Mouse (Mus musculus) left cerebral cortex, adult 6 months (tissue): Measurements from ENCODE around the gene Cops6. TPM values are rescaled to one million over a fixed set of nuclear protein-coding genes. Genes with fewer than 3 reads are reported as not detected.

Experiments
- long read RNA-seq, 2 experiments: library from polyadenylated mRNA; unstranded; transcript quantifications; one replicate each; pipeline ENCODE4 v2.0.0; 2019 to 2020
- polyA plus RNA-seq: library from polyadenylated mRNA; unstranded; fragments of <200 nt; fragmentation: Nextera tagmentation; gene quantifications from 2 replicates; pipeline ENCODE4 v1.2.3, GENCODE M21; 2021

Gene Cops6
- polyA plus RNA-seq, result 327 and 335 TPM in 2 replicates
- long read RNA-seq, experiment 1, transcript Cops6-202 (10 exons, 1,098 nt), result minor isoform, 22 of 598 reads
- long read RNA-seq, experiment 1, transcript Cops6-201 (10 exons, 1,787 nt), result major isoform, 527 of 598 reads
- long read RNA-seq, experiment 1, partial matches to known transcripts, result 25 of 598 reads
- long read RNA-seq, experiment 1, other reads (novel, unspliced or antisense), result 24 of 598 reads
- long read RNA-seq, experiment 2, transcript Cops6-201 (10 exons, 1,787 nt), result major isoform, 288 of 327 reads
- long read RNA-seq, experiment 2, transcript Cops6-202 (10 exons, 1,098 nt), result minor isoform, 6 of 327 reads
- long read RNA-seq, experiment 2, partial matches to known transcripts, result 25 of 327 reads
- long read RNA-seq, experiment 2, other reads (novel, unspliced or antisense), result 8 of 327 reads

GRCm38 (mm10) chr5:138160842-138161665 lies at the start of gene Cops6:
Cops6 (plus strand) TSS chr5:138161071.

GRCm38 (mm10) chr5:138116255-138117198 lies 44.3 kb upstream of the Cops6 start, which contains the start of gene Zscan21:
Zscan21 (plus strand) TSS chr5:138116903.

DNA sequence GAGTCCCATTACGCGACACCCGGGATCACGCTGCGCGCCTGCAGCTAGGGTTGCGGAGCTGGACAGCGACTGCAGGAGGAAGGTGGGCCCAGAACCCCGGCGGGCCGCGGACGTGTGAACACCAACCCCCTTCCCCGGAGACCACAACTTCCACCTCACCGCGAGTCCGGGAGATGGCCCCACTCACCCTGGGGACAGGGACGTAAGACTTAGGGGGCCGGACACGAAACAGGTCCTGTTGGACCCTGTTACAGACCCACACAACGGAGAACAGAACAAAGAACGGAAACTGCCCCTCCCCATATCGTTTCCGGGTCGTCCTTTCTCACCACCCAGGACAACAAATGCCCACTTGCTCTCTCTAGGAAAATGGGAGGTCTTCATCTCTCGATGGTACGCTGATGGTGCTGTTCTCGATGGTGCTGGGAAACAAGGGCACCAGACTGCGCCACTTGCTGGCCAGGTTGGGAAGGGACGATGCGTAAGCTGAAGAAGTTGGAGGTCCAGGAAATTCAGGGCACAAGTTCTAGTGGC lies 5.4 kb upstream of the Cops6 start, which contains the start of gene Zfp113:
Zfp113 (minus strand) TSS at position 302 of the 534 bp plus-strand sequence.

DNA sequence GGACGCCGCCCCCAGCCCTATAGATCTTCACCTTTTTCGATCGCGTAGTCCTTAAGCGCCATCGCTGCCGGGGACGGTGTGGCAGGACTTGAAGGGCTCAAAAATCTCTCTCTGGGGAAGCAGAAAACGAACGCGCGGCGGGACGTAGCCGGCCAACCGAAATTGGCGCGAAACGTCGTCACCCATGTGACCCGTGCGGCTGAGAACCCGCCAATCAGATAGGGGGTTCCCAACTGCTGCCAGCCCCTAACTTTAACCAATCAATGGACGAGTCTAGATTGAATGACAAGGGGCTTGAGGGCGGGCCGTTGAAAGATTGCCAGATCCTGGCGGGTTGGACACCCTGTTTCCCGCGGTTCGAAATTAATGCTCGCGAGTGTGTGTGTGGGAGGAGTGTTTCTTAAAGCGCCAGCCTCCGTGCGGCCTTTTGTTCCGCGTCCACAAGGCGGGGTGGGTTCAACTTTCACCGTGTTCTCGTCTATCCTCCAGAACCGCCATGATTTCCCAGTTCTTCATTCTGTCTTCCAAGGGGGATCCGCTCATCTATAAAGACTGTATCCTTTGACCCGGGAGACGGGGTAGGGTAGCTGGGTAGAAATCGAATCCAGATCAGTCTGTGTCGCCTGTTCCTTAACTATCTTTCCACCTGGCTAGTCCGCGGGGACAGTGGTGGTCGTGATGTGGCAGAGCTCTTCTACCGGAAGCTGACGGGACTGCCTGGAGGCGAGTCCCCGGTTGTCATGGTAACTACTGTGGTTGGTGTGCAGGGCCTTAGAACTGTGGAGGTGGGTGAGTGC lies 11.0 kb downstream of the Cops6 start, which contains the start of the genes Ap4m1 and Mcm7:
Ap4m1 (plus strand) TSS at position 308 of the 797 bp plus-strand sequence.
Mcm7 (minus strand) TSS at position 728 of the 797 bp plus-strand sequence.

GRCm38 (mm10) chr5:138186950-138187638 lies 26.2 kb downstream of the Cops6 start, which contains the start of the genes Taf6 and Cnpy4:
Taf6 (minus strand) TSS chr5:138187451.
Cnpy4 (plus strand) TSS chr5:138187485.

DNA sequence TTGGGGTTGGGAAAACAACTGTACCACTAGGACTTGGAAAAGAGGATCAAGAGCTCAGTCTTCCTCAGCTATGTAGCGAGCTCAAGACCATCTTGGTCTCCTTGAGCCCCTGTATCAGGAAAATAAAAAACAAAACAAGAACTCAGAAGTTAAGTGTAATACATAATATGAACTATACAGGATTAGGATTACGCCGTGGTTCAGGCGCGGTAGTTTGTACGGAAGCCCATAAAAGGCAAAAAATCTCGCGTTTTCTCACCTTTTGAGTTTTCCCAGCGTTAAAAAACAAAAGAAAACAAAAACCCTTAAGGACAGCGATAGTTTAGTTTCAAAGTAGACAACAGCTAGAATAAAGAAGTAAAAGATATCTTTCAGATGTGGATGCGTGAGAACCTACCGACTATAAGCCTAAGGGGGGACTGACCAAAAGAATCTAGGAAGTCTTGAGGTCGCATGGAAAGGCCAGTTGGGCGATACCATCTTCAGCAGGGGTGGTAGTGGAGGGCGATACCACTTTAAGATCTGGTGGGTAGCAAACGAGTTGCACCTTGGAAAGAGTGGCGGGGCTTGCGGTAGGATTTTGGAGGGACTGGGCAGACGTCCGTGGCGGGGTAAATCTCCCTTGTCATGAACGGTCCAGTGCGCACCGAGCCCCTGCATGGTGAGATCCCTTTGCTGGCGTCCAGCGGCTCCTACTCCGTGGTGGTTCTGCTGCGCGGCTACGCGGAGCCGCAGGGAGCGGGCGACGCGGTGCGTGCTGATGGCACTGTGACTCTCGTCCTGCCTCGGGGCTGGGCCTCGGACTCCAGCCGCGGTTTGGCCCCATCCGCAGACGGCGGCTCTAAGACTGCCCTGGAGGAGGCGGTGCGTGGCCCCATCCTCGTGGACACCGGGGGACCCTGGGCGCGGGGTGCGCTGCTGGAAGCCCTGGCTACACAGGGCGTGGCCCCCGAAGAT lies 33.2 kb downstream of the Cops6 start, which contains the start of gene Mblac1:
Mblac1 (plus strand) TSS at position 544 of the 957 bp plus-strand sequence.

Other genes with a start within 250 kb of the Cops6 start
- gene Cyp3a13, start 239.5 kb upstream of the Cops6 start, polyA plus RNA-seq, result not detected in 2 replicates
- 11.5 and 13.1 TPM in 2 replicates for gene Gjc3, start 198.0 kb upstream of the Cops6 start, polyA plus RNA-seq
- not detected in 2 replicates for gene Azgp1, start 179.6 kb upstream of the Cops6 start, polyA plus RNA-seq
- not detected in 2 replicates for gene Smok3a, start 139.8 kb upstream of the Cops6 start, polyA plus RNA-seq
- not detected in 2 replicates for gene Smok3b, start 139.6 kb upstream of the Cops6 start, polyA plus RNA-seq
- gene Smok3c, start 107.9 kb upstream of the Cops6 start, polyA plus RNA-seq, result not detected in 2 replicates
- 9.4 and 10.4 TPM in 2 replicates for gene Zkscan1, start 76.0 kb upstream of the Cops6 start, polyA plus RNA-seq
- 14.2 and 14.4 TPM in 2 replicates for gene Zscan21, start 44.2 kb upstream of the Cops6 start, polyA plus RNA-seq
- 6.1 and 7.0 TPM in 2 replicates for gene Zfp113, start 5.3 kb upstream of the Cops6 start, polyA plus RNA-seq
- 3.8 and 4.9 TPM in 2 replicates for gene Ap4m1, start 10.9 kb downstream of the Cops6 start, polyA plus RNA-seq
- 8.4 and 12.9 TPM in 2 replicates for gene Mcm7, start 11.4 kb downstream of the Cops6 start, polyA plus RNA-seq
- gene Taf6, start 26.4 kb downstream of the Cops6 start, polyA plus RNA-seq, result 42.2 and 48.4 TPM in 2 replicates
- 12.8 and 19.6 TPM in 2 replicates for gene Cnpy4, start 26.4 kb downstream of the Cops6 start, polyA plus RNA-seq
- 6.4 and 7.0 TPM in 2 replicates for gene Mblac1, start 33.2 kb downstream of the Cops6 start, polyA plus RNA-seq
- not detected in 2 replicates for gene Nxpe5, start 64.8 kb downstream of the Cops6 start, polyA plus RNA-seq
- gene Lamtor4, start 94.4 kb downstream of the Cops6 start, polyA plus RNA-seq, result 102 TPM in 2 replicates
- 3.0 and 17.8 TPM in 2 replicates for gene BC037034, start 103.0 kb downstream of the Cops6 start, polyA plus RNA-seq
- 3.1 and 4.0 TPM in 2 replicates for gene Gal3st4, start 111.8 kb downstream of the Cops6 start, polyA plus RNA-seq
- gene Gm43720, start 118.9 kb downstream of the Cops6 start, polyA plus RNA-seq, result not detected in 2 replicates
- gene Gpc2, start 118.9 kb downstream of the Cops6 start, polyA plus RNA-seq, result 0.13 and 0.21 TPM in 2 replicates
- 0.13 and 0.19 TPM in 2 replicates for gene Stag3, start 119.2 kb downstream of the Cops6 start, polyA plus RNA-seq
- 0.18 and 0.30 TPM in 2 replicates for gene Pvrig, start 180.9 kb downstream of the Cops6 start, polyA plus RNA-seq